Mouse (Mus musculus): ENCODE measurements around the gene Slc25a51. TPM values are rescaled to one million over a fixed set of nuclear protein-coding genes. Genes with fewer than 3 reads are reported as not detected.
A peak's percentile ranks its signal among the peaks of the same experiment; 100 is the strongest.

Slc25a51 gene
- total RNA-seq, 2 experiments from 2014 or later: 74.9 to 77.3 TPM

DNA sequence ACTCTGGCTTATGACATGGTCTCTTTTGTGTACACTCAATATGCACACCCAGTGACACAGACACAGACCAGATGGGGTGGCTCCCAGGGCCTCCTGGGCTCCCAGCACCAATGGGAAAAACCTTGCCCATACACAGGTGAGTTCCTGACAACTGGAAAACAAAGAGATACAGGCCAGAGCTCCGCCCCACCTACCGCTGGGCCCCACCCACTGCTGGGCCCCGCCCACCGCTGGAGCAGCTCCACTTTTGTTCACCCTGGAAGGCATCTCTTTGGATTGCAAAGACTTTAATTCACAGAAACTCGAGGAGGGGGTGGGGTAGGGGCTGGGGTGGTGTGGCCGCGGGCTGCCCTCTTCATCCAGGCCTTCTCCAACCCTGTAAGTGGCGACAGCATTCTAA is 14.8 kb upstream of the Slc25a51 start:
- DNase-seq: no peak

- no peak for DNase-seq
These were observed 14.1 kb upstream of the Slc25a51 start for GRCm38 (mm10) chr4:45422640-45423039.

GRCm38 (mm10) chr4:45421519-45422260 is 13.1 kb upstream of the Slc25a51 start:
- DNase-seq: no peak

DNA sequence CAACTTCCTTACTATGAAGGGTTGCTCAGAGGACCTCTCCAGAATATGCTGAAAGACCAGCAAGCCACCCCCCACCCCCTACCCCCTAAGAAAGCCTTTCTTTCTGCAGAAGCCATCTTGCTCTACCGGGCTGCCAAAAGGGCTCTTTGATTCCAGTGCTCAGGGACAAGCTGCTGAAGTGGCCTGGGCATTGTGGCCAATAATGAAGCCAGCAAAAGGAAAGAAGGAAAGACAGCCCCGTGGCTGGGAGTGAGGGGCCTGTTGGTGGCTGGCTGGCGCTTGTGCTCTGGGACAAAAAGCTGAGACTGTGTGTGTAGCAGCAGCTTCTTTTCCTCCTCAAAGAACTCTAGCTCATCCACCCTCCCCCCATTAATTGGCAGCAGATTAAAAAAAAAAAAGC is 12.2 kb upstream of the Slc25a51 start:
- DNase-seq: no peak

- DNase-seq: no peak
These were observed 10.5 kb upstream of the Slc25a51 start for GRCm38 (mm10) chr4:45419051-45419450.

- no peak for DNase-seq
These were observed 9.8 kb upstream of the Slc25a51 start for GRCm38 (mm10) chr4:45418229-45418950.

- DNase-seq: no peak
These were observed 7.7 kb upstream of the Slc25a51 start for GRCm38 (mm10) chr4:45416314-45416713.

DNA sequence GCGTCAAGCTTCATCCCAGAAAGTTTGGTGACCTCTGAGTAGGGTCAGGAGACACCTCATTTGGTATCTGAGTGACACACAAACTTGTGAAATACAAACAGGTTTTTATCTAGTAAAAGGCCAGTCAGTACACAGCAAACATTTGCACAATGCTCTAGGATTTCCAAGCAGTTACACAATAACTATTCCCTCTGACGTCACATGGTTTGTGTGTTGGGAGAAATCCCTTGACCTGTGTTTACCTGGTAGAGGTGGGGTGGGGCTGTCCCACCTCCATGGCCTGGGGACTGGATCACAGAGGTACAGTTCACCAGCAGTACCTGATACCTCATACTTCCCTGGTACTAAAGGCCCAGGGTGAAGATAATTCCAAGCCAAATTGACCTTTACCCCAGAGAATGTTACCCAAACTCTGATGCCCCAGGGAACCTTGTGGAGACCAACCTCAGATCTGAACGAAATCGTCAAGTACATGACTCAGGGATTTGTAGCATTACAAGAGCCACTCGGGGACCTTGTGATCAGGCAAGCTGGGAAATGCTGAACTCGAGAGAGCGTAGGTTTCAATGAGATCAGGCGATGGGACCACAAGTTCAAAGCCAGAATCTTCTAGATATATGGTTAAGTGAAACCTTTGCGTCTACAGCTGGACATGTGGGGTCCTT is 5.2 kb upstream of the Slc25a51 start:
- DNase-seq: no peak

- DNase-seq: no peak
These were observed 4.0 kb upstream of the Slc25a51 start for GRCm38 (mm10) chr4:45412433-45413192.

GRCm38 (mm10) chr4:45411181-45411790 is 2.7 kb upstream of the Slc25a51 start:
- DNase-seq: no peak

DNA sequence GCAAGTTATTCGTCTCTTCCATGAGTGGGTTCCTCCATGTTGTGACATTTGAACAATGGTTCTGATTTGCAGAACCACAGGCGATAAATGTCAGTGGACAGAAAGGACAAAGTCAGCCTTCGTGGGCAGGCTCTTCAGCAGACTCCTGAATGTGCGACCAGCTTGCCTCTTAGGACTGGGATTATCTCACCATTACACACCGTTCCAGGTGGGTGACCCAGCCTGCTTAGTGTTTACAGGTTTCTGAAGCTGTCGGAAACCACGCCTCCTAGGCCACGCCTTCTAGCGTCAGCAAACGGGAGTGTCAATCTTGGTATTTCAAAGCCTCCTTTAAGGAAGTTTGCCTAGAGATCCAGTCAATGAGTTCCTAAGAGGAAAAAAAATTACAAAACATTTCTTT is 704 bp upstream of the Slc25a51 start:
- peak; percentile 67 for DNase-seq

- DNase-seq: peak; percentile 1
These were observed 747 bp downstream of the Slc25a51 start for GRCm38 (mm10) chr4:45407703-45408334.

GRCm38 (mm10) chr4:45407001-45407702 is 1.4 kb downstream of the Slc25a51 start:
- no peak for DNase-seq

DNA sequence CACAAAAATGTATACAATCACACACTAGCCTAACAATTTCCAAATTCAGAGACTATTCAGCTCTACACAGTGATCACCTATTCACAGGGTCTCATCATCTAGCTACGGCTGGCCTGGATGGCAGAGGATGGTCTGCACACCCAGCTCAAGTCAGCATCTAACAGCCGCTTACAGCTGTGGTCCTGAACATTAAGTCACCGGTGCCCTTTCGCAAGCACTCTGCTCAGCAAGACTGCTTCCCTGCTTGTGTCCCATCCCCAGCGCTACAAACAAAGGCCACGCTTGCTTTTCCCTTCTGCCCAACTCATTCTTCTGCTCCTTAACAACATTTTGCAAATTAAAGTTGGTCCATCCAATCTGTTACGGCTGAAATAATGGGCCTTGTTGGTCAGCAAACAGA is 2.2 kb downstream of the Slc25a51 start:
- DNase-seq: no peak

GRCm38 (mm10) chr4:45405315-45405714 is 3.3 kb downstream of the Slc25a51 start:
- no peak for DNase-seq

- DNase-seq: peak; percentile 2
These were observed 4.5 kb downstream of the Slc25a51 start for GRCm38 (mm10) chr4:45404086-45404485.

- DNase-seq: peak; percentile 1
These were observed 5.1 kb downstream of the Slc25a51 start for GRCm38 (mm10) chr4:45403499-45403878.

GRCm38 (mm10) chr4:45402878-45403498 is 5.6 kb downstream of the Slc25a51 start:
- DNase-seq: peak; percentile 5

GRCm38 (mm10) chr4:45402281-45402680 is 6.3 kb downstream of the Slc25a51 start:
- no peak for DNase-seq

All from gastrocnemius, postnatal 25 days (tissue).